Comparison of ENCODE assay signal across 9 mouse cellular contexts in the genomic region with DNA sequence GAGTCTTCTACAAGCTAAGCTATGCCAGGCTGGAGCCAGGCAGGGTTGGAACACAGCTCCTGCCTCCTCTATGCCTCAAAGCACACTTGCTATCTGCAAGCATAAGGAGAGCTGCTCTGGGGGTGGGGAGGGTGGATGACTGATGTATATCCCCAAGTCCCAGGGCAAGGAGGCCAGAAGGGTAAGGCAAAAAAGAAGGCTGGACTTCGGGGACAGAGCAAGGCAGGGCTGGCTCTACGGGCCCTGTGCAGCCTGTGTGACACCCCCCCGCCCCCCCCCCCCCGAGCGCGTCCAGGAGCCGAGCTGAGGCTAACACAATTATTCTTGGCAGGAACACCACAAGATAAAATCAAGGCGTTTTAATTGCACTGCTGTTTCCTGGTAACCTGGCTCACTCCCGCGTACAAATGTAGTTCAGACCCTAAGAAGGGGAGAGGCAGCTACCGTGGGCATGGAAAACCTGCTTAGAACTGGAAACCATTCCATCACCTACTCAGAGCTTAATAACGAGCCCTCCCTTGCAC. TPM values are rescaled to one million over a fixed set of nuclear protein-coding genes. Genes with fewer than 3 reads are reported as not detected.
DNase-seq lines count a peak whose midpoint lies in the region; ATAC-seq and TF ChIP-seq lines count a peak whose summit lies in the region.
"Had no signal": no experiment of that assay in that cellular context is flagged by ENCODE, and none has a peak within 500 bp of the region (broad histone marks: within the 10 kb centered on the region; RNA-seq: fewer than 3 reads in every experiment).

No protein-coding gene starts in this region.

- peak overlapping the region; percentile 16; the same call in 1 of the 2 replicates for H3K27ac ChIP-seq in gastrocnemius, adult 2 months
- no peak overlapping the region for H3K27ac ChIP-seq in intestine, embryonic 16.5 days (ENCODE audit: low read length)
- peak overlapping the region; percentile 61; the same call in 1 of the 2 replicates for H3K27ac ChIP-seq in midbrain, embryonic 14.5 days (replicated peaks; ENCODE audit: low read depth, low read length)

- H3K9me3 ChIP-seq in intestine, embryonic 16.5 days (ENCODE audit: control insufficient read depth, low read length) = no peaks in the 10 kb centered on the region
- no peaks in the 10 kb centered on the region for H3K9me3 ChIP-seq in midbrain, embryonic 14.5 days (ENCODE audit: control insufficient read depth, low read length)

- no peaks in the 10 kb centered on the region for H3K27me3 ChIP-seq in Patski
- no peaks in the 10 kb centered on the region for H3K27me3 ChIP-seq in intestine, embryonic 16.5 days (replicated peaks; ENCODE audit: control insufficient read depth, insufficient read depth, low read length)
- H3K27me3 ChIP-seq in midbrain, embryonic 14.5 days (ENCODE audit: control insufficient read depth, insufficient read depth, low read length) = no peaks in the 10 kb centered on the region

- H3K4me3 ChIP-seq in gastrocnemius, adult 2 months = no peak overlapping the region
- no peak overlapping the region for H3K4me3 ChIP-seq in intestine, embryonic 16.5 days (ENCODE audit: low read length)
- H3K4me3 ChIP-seq in midbrain, embryonic 14.5 days (replicated peaks; ENCODE audit: low read depth, low read length) = no peak overlapping the region

- in situ Hi-C loops in Patski (cut with MboI; ENCODE audit: low pct_unique_long_range_greater_than_20kb) = no loop called here

- DNase-seq in gastrocnemius, adult 2 months = no peak
- no peak for DNase-seq in gastrocnemius, postnatal 14 days
- no peak for DNase-seq in Patski (ENCODE audit: low read depth, low spot score)
- DNase-seq in midbrain, embryonic 14.5 days = no peak
- DNase-seq in adrenal gland, adult 18-20 months (ENCODE audit: low spot score in 2 of 2) = no peak
- no peak for DNase-seq in gastrocnemius, postnatal 36 days
- no peak for DNase-seq in urinary bladder, postnatal 4 days (ENCODE audit: low spot score in 2 of 2)

- intact Hi-C loops in gastrocnemius, adult 2 months (cut with DNase I) = no loop called here
- intact Hi-C loops in gastrocnemius, postnatal 14 days (cut with DNase I; ENCODE audit: low total_unique reads) = no loop called here
- intact Hi-C loops in gastrocnemius, postnatal 36 days (cut with DNase I) = no loop called here

- ATAC-seq in Patski = peak; percentile 13
- ATAC-seq in intestine, embryonic 16.5 days = peak; percentile 32; the same call in 1 of the 2 replicates
- no peak for ATAC-seq in midbrain, embryonic 14.5 days (ENCODE audit: low FRiP score, low TSS enrichment)

- peaks cover 22% of the 10 kb centered on the region for H3K4me1 ChIP-seq in intestine, embryonic 16.5 days (ENCODE audit: control insufficient read depth, insufficient read depth, low read length)
- peaks cover 29% of the 10 kb centered on the region for H3K4me1 ChIP-seq in midbrain, embryonic 14.5 days (ENCODE audit: control insufficient read depth, insufficient read depth, low read length)

- TF ChIP-seq CTCF in gastrocnemius, adult 2 months (IDR thresholded peaks at IDR 0.05) = no peak
- TF ChIP-seq CTCF in Patski (IDR thresholded peaks at IDR 0.05) = no peak

- 0 out of 2 replicates have a peak overlapping the region, but pooled peaks have one; percentile 37 for H3K9ac ChIP-seq in intestine, embryonic 16.5 days (ENCODE audit: low read depth, low read length)
- no peak overlapping the region for H3K9ac ChIP-seq in midbrain, embryonic 14.5 days (replicated peaks; ENCODE audit: low read length)

- 0 out of 2 replicates have a peak overlapping the region, but pooled peaks have one; percentile 3 for H3K4me2 ChIP-seq in intestine, embryonic 16.5 days (ENCODE audit: low read depth, low read length)
- no peak overlapping the region for H3K4me2 ChIP-seq in midbrain, embryonic 14.5 days (ENCODE audit: low read length)
- H3K4me2 ChIP-seq: liver, embryonic 11.5 days had no signal

- WGBS in intestine, embryonic 16.5 days = 32% methylated on average over 12 of the region's 12 CpGs
- WGBS in midbrain, embryonic 14.5 days = 46% methylated on average over 12 of the region's 12 CpGs

- CTCF ChIA-PET in Patski (lab: Charles Lee) = no interaction called here

- POLR2A ChIA-PET in Patski (lab: Charles Lee) = no interaction called here

- no peaks in the 10 kb centered on the region for H3K36me3 ChIP-seq in intestine, embryonic 16.5 days (ENCODE audit: control insufficient read depth, insufficient read depth, low read length)
- no peaks in the 10 kb centered on the region for H3K36me3 ChIP-seq in midbrain, embryonic 14.5 days (ENCODE audit: control insufficient read depth, insufficient read depth, low read length)

RNA-seq across cellular contexts. Expression of a gene that starts 6.9 kb away (rescaled TPM):
- total RNA-seq in gastrocnemius, adult 2 months (2021) = 1 to 10 TPM; 1.3 to 2.7 TPM
- 1 to 10 TPM; 2.2 to 2.4 TPM for total RNA-seq in gastrocnemius, postnatal 14 days (2021)
- 0.58 TPM for polyA plus RNA-seq in Patski (2021)
- 1.1 and 1.5 TPM in 2 replicates for polyA plus RNA-seq in intestine, embryonic 16.5 days (2015; fragmentation: Nextera tagmentation; extraction: Ambion mirVana)
- polyA plus RNA-seq in midbrain, embryonic 14.5 days (2014; fragmentation: Nextera tagmentation; extraction: Ambion mirVana) = 9.2 and 9.6 TPM in 2 replicates
- total RNA-seq in adrenal gland, adult 18-20 months (2021) = 1 to 10 TPM; 3.3 to 4.9 TPM
- total RNA-seq in gastrocnemius, postnatal 36 days (2021) = 1 to 10 TPM; 1.1 to 1.2 TPM

RNA-seq across cellular contexts. Expression of a gene that starts 24.8 kb away (rescaled TPM):
- total RNA-seq in gastrocnemius, adult 2 months (2021) = under 1 TPM; 0.15 to 0.33 TPM
- total RNA-seq in gastrocnemius, postnatal 14 days (2021) = under 1 TPM; 0.39 to 0.60 TPM
- polyA plus RNA-seq in Patski (2021) = 0.24 TPM
- 0.87 and 1.0 TPM in 2 replicates for polyA plus RNA-seq in intestine, embryonic 16.5 days (2015; fragmentation: Nextera tagmentation; extraction: Ambion mirVana)
- polyA plus RNA-seq in midbrain, embryonic 14.5 days (2014; fragmentation: Nextera tagmentation; extraction: Ambion mirVana) = 0.29 and 0.58 TPM in 2 replicates
- under 1 TPM; 0.53 to 0.93 TPM for total RNA-seq in adrenal gland, adult 18-20 months (2021)
- under 1 TPM; 0.13 to 0.35 TPM for total RNA-seq in gastrocnemius, postnatal 36 days (2021)

RNA-seq across cellular contexts. Expression of a gene that starts 30.4 kb away (rescaled TPM):
- 10 to 100 TPM in 1 of 2 experiments, 1 to 10 TPM in 1; 7.9 to 10.3 TPM for total RNA-seq in gastrocnemius, adult 2 months (2021)
- 1 to 10 TPM; 9.2 TPM for total RNA-seq in gastrocnemius, postnatal 14 days (2021)
- polyA plus RNA-seq in Patski (2021) = 19.1 TPM
- polyA plus RNA-seq in intestine, embryonic 16.5 days (2015; fragmentation: Nextera tagmentation; extraction: Ambion mirVana) = 25.8 and 35.5 TPM in 2 replicates
- 10.8 and 12.8 TPM in 2 replicates for polyA plus RNA-seq in midbrain, embryonic 14.5 days (2014; fragmentation: Nextera tagmentation; extraction: Ambion mirVana)
- 1 to 10 TPM; 8.0 to 8.4 TPM for total RNA-seq in adrenal gland, adult 18-20 months (2021)
- 1 to 10 TPM; 6.1 to 9.2 TPM for total RNA-seq in gastrocnemius, postnatal 36 days (2021)

RNA-seq across cellular contexts. Expression of a gene that starts 52.4 kb away (rescaled TPM):
- 10 to 100 TPM; 26.5 to 41.2 TPM for total RNA-seq in gastrocnemius, adult 2 months (2021)
- 10 to 100 TPM; 17.2 to 26.0 TPM for total RNA-seq in gastrocnemius, postnatal 14 days (2021)
- polyA plus RNA-seq in Patski (2021) = 7.9 TPM
- polyA plus RNA-seq in intestine, embryonic 16.5 days (2015; fragmentation: Nextera tagmentation; extraction: Ambion mirVana) = 2.3 and 2.5 TPM in 2 replicates
- polyA plus RNA-seq in midbrain, embryonic 14.5 days (2014; fragmentation: Nextera tagmentation; extraction: Ambion mirVana) = 1.2 and 1.8 TPM in 2 replicates
- total RNA-seq in adrenal gland, adult 18-20 months (2021) = 10 to 100 TPM; 11.0 to 23.9 TPM
- 10 to 100 TPM; 25.3 to 30.4 TPM for total RNA-seq in gastrocnemius, postnatal 36 days (2021)

RNA-seq across cellular contexts. Expression of a gene that starts 54.5 kb away (rescaled TPM):
- 10 to 100 TPM in 1 of 2 experiments, 1 to 10 TPM in 1; 8.5 to 10.3 TPM for total RNA-seq in gastrocnemius, adult 2 months (2021)
- 10 to 100 TPM in 1 of 2 experiments, 1 to 10 TPM in 1; 8.6 to 10.2 TPM for total RNA-seq in gastrocnemius, postnatal 14 days (2021)
- polyA plus RNA-seq in Patski (2021) = 49.7 TPM
- polyA plus RNA-seq in intestine, embryonic 16.5 days (2015; fragmentation: Nextera tagmentation; extraction: Ambion mirVana) = 7.1 and 7.2 TPM in 2 replicates
- 14.0 and 14.1 TPM in 2 replicates for polyA plus RNA-seq in midbrain, embryonic 14.5 days (2014; fragmentation: Nextera tagmentation; extraction: Ambion mirVana)
- total RNA-seq in adrenal gland, adult 18-20 months (2021) = 10 to 100 TPM; 36.4 to 38.9 TPM
- total RNA-seq in gastrocnemius, postnatal 36 days (2021) = 1 to 10 TPM; 6.9 to 7.6 TPM
